Mouse (Mus musculus): ENCODE data around the gene Psmb6. TPM values are rescaled to one million over a fixed set of nuclear protein-coding genes. Genes with fewer than 3 reads are reported as not detected.

The Psmb6 gene
- polyA plus RNA-seq, 1 experiment, result 125 TPM

DNA sequence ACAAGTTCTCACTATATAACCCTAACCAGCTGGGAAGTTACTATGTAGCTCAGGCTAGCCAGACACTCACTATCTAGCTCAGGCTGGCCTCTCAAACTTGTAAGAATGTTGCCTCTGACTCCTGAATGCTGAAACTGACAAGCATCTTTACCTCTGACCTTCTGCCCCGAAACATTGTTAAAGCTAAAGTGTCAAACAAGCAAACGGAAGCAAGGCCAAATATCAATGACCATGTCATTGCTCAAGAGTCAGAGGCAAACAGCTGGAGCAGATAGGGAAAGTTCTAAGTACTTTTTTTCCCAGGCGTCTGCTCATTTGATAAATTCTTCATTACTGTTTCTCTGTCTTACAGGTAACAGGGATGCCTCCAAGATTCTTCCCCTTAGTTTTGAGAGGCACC is 23.1 kb upstream of the Psmb6 start:
- H3K36me3 ChIP-seq (ENCODE audit: control insufficient read depth, insufficient read depth, low read length), result no peaks in the 10 kb centered on the region
- no peak overlapping the region for H3K27ac ChIP-seq (ENCODE audit: insufficient read depth, low read length)
- no peaks in the 10 kb centered on the region for H3K4me1 ChIP-seq (ENCODE audit: control insufficient read depth, insufficient read depth, insufficient read length)
- H3K4me3 ChIP-seq (ENCODE audit: extremely low read depth, insufficient read depth, insufficient read length), result no peak overlapping the region
- whole genome bisulfite sequencing, result 80% methylated on average over 3 of the region's 3 CpGs
- no peak for DNase-seq (ENCODE audit: low read depth in 1 of 2, low spot score in 2 of 2)
- H3K27me3 ChIP-seq (ENCODE audit: control insufficient read depth, insufficient read depth, low read length), result no peaks in the 10 kb centered on the region
- TF ChIP-seq CTCF (IDR thresholded peaks at IDR 0.05; ENCODE audit: extremely low read depth, insufficient read depth, insufficient read length, insufficient replicate concordance) (no peak), POLR2A (IDR thresholded peaks at IDR 0.05; ENCODE audit: low read depth, low read length) (no peak)

DNA sequence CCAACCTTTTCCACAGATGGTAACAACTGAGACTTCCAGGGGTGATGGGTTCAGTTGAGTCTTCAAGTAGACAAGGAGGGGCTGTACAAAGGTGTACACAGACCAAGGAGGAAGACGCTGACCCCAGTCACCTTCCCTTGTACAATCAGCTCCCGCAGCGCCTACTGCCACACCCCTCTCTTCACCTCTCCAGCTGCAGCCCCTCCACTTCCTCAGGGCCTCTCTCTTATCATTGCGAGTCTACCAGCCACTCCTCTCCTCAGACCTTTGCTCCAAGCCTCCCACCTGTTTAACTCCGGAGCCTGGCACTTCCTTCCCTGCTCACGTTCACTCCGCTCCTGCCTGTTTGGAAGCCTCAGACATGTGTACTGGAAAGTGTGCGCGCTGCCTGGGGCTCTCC is 20.2 kb upstream of the Psmb6 start, which contains the start of gene Tm4sf5:
Gene Tm4sf5, plus strand, starts transcription at position 275 of the 400 bp plus-strand sequence.
- 52% methylated on average over 9 of the region's 9 CpGs for WGBS
- Histone ChIP-seq H3K36me3 (ENCODE audit: control insufficient read depth, insufficient read depth, low read length) (no peaks in the 10 kb centered on the region), H3K4me3 (ENCODE audit: extremely low read depth, insufficient read depth, insufficient read length) (no peak within 1 kb of the TSS), H3K27me3 (ENCODE audit: control insufficient read depth, insufficient read depth, low read length) (no peaks in the 10 kb centered on the region), H3K27ac (ENCODE audit: insufficient read depth, low read length) (no peak within 1 kb of the TSS), H3K4me1 (ENCODE audit: control insufficient read depth, insufficient read depth, insufficient read length) (no peaks in the 10 kb centered on the region)
- TF ChIP-seq POLR2A (IDR thresholded peaks at IDR 0.05; ENCODE audit: low read depth, low read length) (no peak), CTCF (IDR thresholded peaks at IDR 0.05; ENCODE audit: extremely low read depth, insufficient read depth, insufficient read length, insufficient replicate concordance) (no peak)
- DNase-seq (ENCODE audit: low read depth in 1 of 2, low spot score in 2 of 2), result no peak

DNA sequence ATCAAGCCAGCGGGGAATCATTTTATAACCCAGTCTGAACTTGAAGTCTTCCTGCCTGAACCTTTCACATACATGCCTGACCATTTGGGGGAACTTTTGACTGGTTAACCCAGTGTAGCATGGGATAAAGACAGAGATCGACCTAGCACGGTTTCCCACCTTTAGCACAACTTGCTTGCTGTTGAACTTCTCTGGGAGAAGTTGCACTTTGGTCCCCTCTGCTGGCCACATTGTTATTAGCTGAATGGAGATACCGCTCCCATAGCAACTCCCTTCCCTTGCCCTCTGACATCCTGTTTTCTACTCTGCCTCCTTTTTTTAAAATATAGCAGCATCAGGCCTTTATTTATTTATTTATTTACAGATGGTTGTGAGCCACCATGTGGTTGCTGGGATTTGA is 18.8 kb upstream of the Psmb6 start:
- Histone ChIP-seq H3K4me1 (ENCODE audit: control insufficient read depth, insufficient read depth, insufficient read length) (no peaks in the 10 kb centered on the region), H3K36me3 (ENCODE audit: control insufficient read depth, insufficient read depth, low read length) (no peaks in the 10 kb centered on the region), H3K27me3 (ENCODE audit: control insufficient read depth, insufficient read depth, low read length) (no peaks in the 10 kb centered on the region), H3K4me3 (ENCODE audit: extremely low read depth, insufficient read depth, insufficient read length) (no peak overlapping the region), H3K27ac (ENCODE audit: insufficient read depth, low read length) (no peak overlapping the region)
- peak; percentile 55 to 79 for DNase-seq (ENCODE audit: low read depth in 1 of 2, low spot score in 2 of 2)
- WGBS, result 25% methylated on average over 4 of the region's 4 CpGs
- TF ChIP-seq CTCF (IDR thresholded peaks at IDR 0.05; ENCODE audit: extremely low read depth, insufficient read depth, insufficient read length, insufficient replicate concordance) (peak; percentile 54; the same call in 1 of the 2 replicates), POLR2A (IDR thresholded peaks at IDR 0.05; ENCODE audit: low read depth, low read length) (no peak)

GRCm38 (mm10) chr11:70506962-70507515 is 18.1 kb upstream of the Psmb6 start:
- H3K27ac ChIP-seq (ENCODE audit: insufficient read depth, low read length), result no peak overlapping the region

GRCm38 (mm10) chr11:70509753-70510564 is 15.2 kb upstream of the Psmb6 start:
- 15% methylated on average over 19 of the region's 19 CpGs for WGBS
- no peak overlapping the region for H3K4me3 ChIP-seq (ENCODE audit: extremely low read depth, insufficient read depth, insufficient read length)
- H3K4me1 ChIP-seq (ENCODE audit: control insufficient read depth, insufficient read depth, insufficient read length), result no peaks in the 10 kb centered on the region
- TF ChIP-seq POLR2A (IDR thresholded peaks at IDR 0.05; ENCODE audit: low read depth, low read length), result no peak
- peak; percentile 74; the same call in 1 of the 2 replicates for TF ChIP-seq CTCF (IDR thresholded peaks at IDR 0.05; ENCODE audit: extremely low read depth, insufficient read depth, insufficient read length, insufficient replicate concordance)
- H3K36me3 ChIP-seq (ENCODE audit: control insufficient read depth, insufficient read depth, low read length), result no peaks in the 10 kb centered on the region
- H3K27ac ChIP-seq (ENCODE audit: insufficient read depth, low read length), result no peak overlapping the region
- DNase-seq (ENCODE audit: low read depth in 1 of 2, low spot score in 2 of 2), result peak; percentile 52 to 57
- H3K27me3 ChIP-seq (ENCODE audit: control insufficient read depth, insufficient read depth, low read length), result no peaks in the 10 kb centered on the region

More at GRCm38 (mm10) chr11:70506962-70507515, 18.1 kb upstream of the Psmb6 start:
- WGBS, result 75% methylated on average over 7 of the region's 7 CpGs
- Histone ChIP-seq H3K27me3 (ENCODE audit: control insufficient read depth, insufficient read depth, low read length) (no peaks in the 10 kb centered on the region), H3K4me1 (ENCODE audit: control insufficient read depth, insufficient read depth, insufficient read length) (no peaks in the 10 kb centered on the region), H3K4me3 (ENCODE audit: extremely low read depth, insufficient read depth, insufficient read length) (no peak overlapping the region), H3K36me3 (ENCODE audit: control insufficient read depth, insufficient read depth, low read length) (no peaks in the 10 kb centered on the region)
- TF ChIP-seq POLR2A (IDR thresholded peaks at IDR 0.05; ENCODE audit: low read depth, low read length), result no peak
- no peak for TF ChIP-seq CTCF (IDR thresholded peaks at IDR 0.05; ENCODE audit: extremely low read depth, insufficient read depth, insufficient read length, insufficient replicate concordance)
- DNase-seq (ENCODE audit: low read depth in 1 of 2, low spot score in 2 of 2), result no peak

DNA sequence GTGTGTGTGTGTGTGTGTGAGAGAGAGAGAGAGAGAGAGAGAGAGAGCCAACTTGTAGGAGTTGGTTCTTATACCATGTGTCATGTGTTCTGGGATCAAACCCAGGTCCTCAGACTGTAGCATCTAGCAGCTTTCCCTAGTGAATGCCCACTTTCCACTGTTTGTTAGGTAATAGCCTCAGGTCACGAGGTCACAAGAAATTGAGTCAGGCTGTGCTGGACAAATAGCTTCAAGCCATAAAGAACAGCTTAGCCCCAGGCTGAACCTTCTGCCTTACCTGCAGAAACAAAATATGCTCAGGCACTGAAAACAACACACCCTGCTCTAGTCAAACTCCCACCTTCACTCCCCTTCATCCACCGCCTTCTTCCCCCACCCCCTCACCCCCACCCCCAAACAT is 13.9 kb upstream of the Psmb6 start:
- Histone ChIP-seq H3K4me3 (ENCODE audit: extremely low read depth, insufficient read depth, insufficient read length) (no peak overlapping the region), H3K27me3 (ENCODE audit: control insufficient read depth, insufficient read depth, low read length) (no peaks in the 10 kb centered on the region), H3K4me1 (ENCODE audit: control insufficient read depth, insufficient read depth, insufficient read length) (no peaks in the 10 kb centered on the region), H3K27ac (ENCODE audit: insufficient read depth, low read length) (no peak overlapping the region), H3K36me3 (ENCODE audit: control insufficient read depth, insufficient read depth, low read length) (no peaks in the 10 kb centered on the region)
- no peak for DNase-seq (ENCODE audit: low read depth in 1 of 2, low spot score in 2 of 2)
- 89% methylated on average over 2 of the region's 2 CpGs for WGBS
- no peak for TF ChIP-seq CTCF (IDR thresholded peaks at IDR 0.05; ENCODE audit: extremely low read depth, insufficient read depth, insufficient read length, insufficient replicate concordance)
- no peak for TF ChIP-seq POLR2A (IDR thresholded peaks at IDR 0.05; ENCODE audit: low read depth, low read length)

GRCm38 (mm10) chr11:70511825-70512224 is 13.3 kb upstream of the Psmb6 start:
- Histone ChIP-seq H3K36me3 (ENCODE audit: control insufficient read depth, insufficient read depth, low read length) (no peaks in the 10 kb centered on the region), H3K27ac (ENCODE audit: insufficient read depth, low read length) (no peak overlapping the region), H3K27me3 (ENCODE audit: control insufficient read depth, insufficient read depth, low read length) (no peaks in the 10 kb centered on the region), H3K4me1 (ENCODE audit: control insufficient read depth, insufficient read depth, insufficient read length) (no peaks in the 10 kb centered on the region), H3K4me3 (ENCODE audit: extremely low read depth, insufficient read depth, insufficient read length) (no peak overlapping the region)
- TF ChIP-seq CTCF (IDR thresholded peaks at IDR 0.05; ENCODE audit: extremely low read depth, insufficient read depth, insufficient read length, insufficient replicate concordance), result no peak
- TF ChIP-seq POLR2A (IDR thresholded peaks at IDR 0.05; ENCODE audit: low read depth, low read length), result no peak
- WGBS, result 94% methylated on average over 7 of the region's 7 CpGs
- DNase-seq (ENCODE audit: low read depth in 1 of 2, low spot score in 2 of 2), result no peak
